Mouse (Mus musculus) heart, adult 8-10 months (tissue): Measurements from ENCODE around the gene Lrrc8e. TPM values are rescaled to one million over a fixed set of nuclear protein-coding genes. Genes with fewer than 3 reads are reported as not detected.

Source experiments
- DNase-seq: peaks from one replicate; pipeline ENCODE4 v3.0.0; 2022; ENCODE audit warnings: low spot score
- total RNA-seq, 4 experiments: library from RNA; stranded (reverse); gene quantifications; 2 replicates each; pipeline ENCODE4 v1.2.4; 2022

The Lrrc8e gene
- total RNA-seq, 4 experiments from 2014 or later, result 0.41 to 1.3 (median 0.87) TPM

GRCm38 (mm10) chr8:4256911-4257310, 30.3 kb downstream of the Lrrc8e start:
- DNase-seq, result no peak

- no peak for DNase-seq
These were observed 30.7 kb downstream of the Lrrc8e start for GRCm38 (mm10) chr8:4257350-4257749.

- no peak for DNase-seq
These were observed 31.6 kb downstream of the Lrrc8e start for GRCm38 (mm10) chr8:4258233-4258632.

- DNase-seq, result no peak
These were observed 32.1 kb downstream of the Lrrc8e start for GRCm38 (mm10) chr8:4258678-4259077.

GRCm38 (mm10) chr8:4259125-4259804, 32.6 kb downstream of the Lrrc8e start, which contains the start of gene Ctxn1:
Gene Ctxn1, minus strand, starts transcription at chr8:4259274.
- DNase-seq, result peak; percentile 90

- no peak for DNase-seq
These were observed 33.2 kb downstream of the Lrrc8e start for GRCm38 (mm10) chr8:4259805-4260170.

- DNase-seq, result no peak
These were observed 36.6 kb downstream of the Lrrc8e start for GRCm38 (mm10) chr8:4263105-4263791.

GRCm38 (mm10) chr8:4265160-4265914, 38.7 kb downstream of the Lrrc8e start:
- DNase-seq, result no peak

- DNase-seq, result no peak
These were observed 41.0 kb downstream of the Lrrc8e start for GRCm38 (mm10) chr8:4267627-4268026.

- DNase-seq, result no peak
These were observed 43.0 kb downstream of the Lrrc8e start for GRCm38 (mm10) chr8:4269609-4270008.

- peak; percentile 95 for DNase-seq
These were observed 48.9 kb downstream of the Lrrc8e start, which contains the start of gene Timm44 for GRCm38 (mm10) chr8:4275275-4276110. Gene Timm44, minus strand, starts transcription at chr8:4275913.

GRCm38 (mm10) chr8:4276111-4276465, 49.5 kb downstream of the Lrrc8e start:
- DNase-seq, result no peak

Other genes starting within 250 kb of the Lrrc8e start
- 1 to 10 TPM in 1 of 4 experiments, under 1 TPM in 3; 0.63 to 1.8 (median 0.68) TPM for gene Cd209f, start 121.0 kb upstream of the Lrrc8e start, total RNA-seq
- gene Cd209g, start 92.7 kb upstream of the Lrrc8e start, total RNA-seq, result under 1 TPM; 0.11 to 0.86 (median 0.34) TPM
- gene Evi5l, start 60.3 kb upstream of the Lrrc8e start, total RNA-seq, result 10 to 100 TPM; 19.0 to 26.0 (median 22.9) TPM
- gene Prr36, start 9.4 kb upstream of the Lrrc8e start, total RNA-seq, result not detected
- gene Map2k7, start 11.9 kb downstream of the Lrrc8e start, total RNA-seq, result 10 to 100 TPM; 69.9 to 84.0 (median 75.2) TPM
- gene Gm49320, start 12.0 kb downstream of the Lrrc8e start, total RNA-seq, result under 1 TPM in 1 of 4 experiments, not detected in 3; 0.25 TPM
- gene Tgfbr3l, start 21.4 kb downstream of the Lrrc8e start, total RNA-seq, result 1 to 10 TPM; 1.7 to 5.0 (median 2.6) TPM
- 10 to 100 TPM; 17.6 to 20.0 (median 19.3) TPM for gene Snapc2, start 26.3 kb downstream of the Lrrc8e start, total RNA-seq
- under 1 TPM; 0.37 to 0.87 (median 0.79) TPM for gene Ctxn1, start 32.4 kb downstream of the Lrrc8e start, total RNA-seq
- gene Timm44, start 49.1 kb downstream of the Lrrc8e start, total RNA-seq, result 100 to 1,000 TPM in 2 of 4 experiments, 10 to 100 TPM in 2; 94.0 to 109 (median 101) TPM
- 1 to 10 TPM; 2.6 to 5.1 (median 3.4) TPM for gene Ccl25, start 98.4 kb downstream of the Lrrc8e start, total RNA-seq
- gene Elavl1, start 98.6 kb downstream of the Lrrc8e start, total RNA-seq, result 10 to 100 TPM; 50.2 to 59.6 (median 53.7) TPM